ENCODE assay signal across 19 mouse cellular contexts in the genomic region with DNA sequence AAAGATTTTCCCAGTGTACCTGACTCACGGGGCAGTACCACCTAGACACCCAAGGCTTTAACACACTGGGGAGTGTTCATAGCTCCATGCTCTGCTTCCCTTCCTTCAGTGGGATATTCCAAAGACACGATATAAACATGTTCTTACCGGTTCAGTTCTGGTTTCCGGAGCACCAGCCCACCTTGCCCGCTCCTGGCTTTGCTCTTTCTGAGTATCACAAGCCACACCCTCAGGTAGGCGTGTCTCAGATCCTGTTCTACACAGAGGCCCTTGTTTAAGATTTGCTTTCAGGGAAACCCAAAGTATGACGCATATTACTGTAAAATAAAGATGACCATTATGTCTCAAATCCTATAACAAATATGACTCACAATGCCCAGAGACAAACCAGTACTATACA.
A peak's percentile ranks its signal among the peaks of the same experiment; 100 is the strongest.
DNase-seq lines count a peak whose midpoint lies in the region; ATAC-seq and TF ChIP-seq lines count a peak whose summit lies in the region.
"Had no signal": no experiment of that assay in that cellular context is flagged by ENCODE, and none has a peak within 500 bp of the region (broad histone marks: within the 10 kb centered on the region; RNA-seq: fewer than 3 reads in every experiment).

No protein-coding gene starts in this region.

- H3K9ac ChIP-seq in lung, embryonic 15.5 days, result no peak overlapping the region
- no peak overlapping the region for H3K9ac ChIP-seq in embryonic facial prominence, embryonic 12.5 days
- H3K9ac ChIP-seq in stomach, embryonic 14.5 days (replicated peaks; ENCODE audit: low read depth, low read length), result no peak overlapping the region
- H3K9ac ChIP-seq: heart, embryonic 12.5 days; hindbrain, embryonic 13.5 days; liver, postnatal 0 days; midbrain, embryonic 13.5 days had no signal

- no peaks in the 10 kb centered on the region for H3K4me1 ChIP-seq in lung, embryonic 15.5 days
- H3K4me1 ChIP-seq in lung, adult 2 months (ENCODE audit: control insufficient read depth, insufficient read depth, low read length), result no peaks in the 10 kb centered on the region
- no peaks in the 10 kb centered on the region for H3K4me1 ChIP-seq in embryonic facial prominence, embryonic 12.5 days
- H3K4me1 ChIP-seq in stomach, embryonic 14.5 days (ENCODE audit: control insufficient read depth, insufficient read depth, low read length), result no peaks in the 10 kb centered on the region
- H3K4me1 ChIP-seq: heart, embryonic 12.5 days; midbrain, embryonic 13.5 days had no signal

- 0 out of 2 replicates have a peak overlapping the region, but pooled peaks have one; percentile 14 for H3K4me2 ChIP-seq in lung, embryonic 15.5 days
- H3K4me2 ChIP-seq in embryonic facial prominence, embryonic 12.5 days (replicated peaks), result peak overlapping the region; percentile 6; the same call in 1 of the 2 replicates
- H3K4me2 ChIP-seq in stomach, embryonic 14.5 days (replicated peaks; ENCODE audit: low read depth, low read length), result no peak overlapping the region
- H3K4me2 ChIP-seq: heart, embryonic 12.5 days; hindbrain, embryonic 13.5 days; midbrain, embryonic 13.5 days had no signal

- no peaks in the 10 kb centered on the region for H3K36me3 ChIP-seq in lung, embryonic 15.5 days
- no peaks in the 10 kb centered on the region for H3K36me3 ChIP-seq in embryonic facial prominence, embryonic 12.5 days
- H3K36me3 ChIP-seq in stomach, embryonic 14.5 days (ENCODE audit: control insufficient read depth, insufficient read depth, low read length), result no peaks in the 10 kb centered on the region
- H3K36me3 ChIP-seq: heart, embryonic 12.5 days; hindbrain, embryonic 13.5 days; midbrain, embryonic 13.5 days had no signal

- TF ChIP-seq CTCF in lung, adult 2 months (IDR thresholded peaks at IDR 0.05; ENCODE audit: insufficient read depth, low read length), result no peak

- DNase-seq in lung, adult 2 months, result no peak
- peak; percentile 64 for DNase-seq in ES-CJ7 (ENCODE audit: low read depth, low spot score)
- DNase-seq in right cerebral cortex, postnatal 14 days, result no peak
- DNase-seq in left cerebral cortex, adult 11 months (ENCODE audit: low spot score), result no peak
- DNase-seq in adrenal gland, adult 8-10 months, result no peak
- DNase-seq: adrenal gland, postnatal 36 days; cerebellum, adult 18-20 months; cerebellum, postnatal 36 days; gastrocnemius, adult 2 months; heart, postnatal 14 days; liver, postnatal 0 days; thymus, postnatal 14 days had no signal

- H3K27ac ChIP-seq in lung, embryonic 15.5 days, result no peak overlapping the region
- no peak overlapping the region for H3K27ac ChIP-seq in embryonic facial prominence, embryonic 12.5 days
- H3K27ac ChIP-seq in stomach, embryonic 14.5 days (ENCODE audit: low read length), result no peak overlapping the region
- H3K27ac ChIP-seq: gastrocnemius, adult 2 months; hindbrain, embryonic 13.5 days; midbrain, embryonic 13.5 days had no signal

- TF ChIP-seq POLR2A in lung, adult 2 months (IDR thresholded peaks at IDR 0.05; ENCODE audit: borderline replicate concordance, extremely low read depth, low read depth, low read length), result no peak

- H3K9me3 ChIP-seq in lung, embryonic 15.5 days, result no peaks in the 10 kb centered on the region
- no peaks in the 10 kb centered on the region for H3K9me3 ChIP-seq in embryonic facial prominence, embryonic 12.5 days
- H3K9me3 ChIP-seq in stomach, embryonic 14.5 days (ENCODE audit: control insufficient read depth, low read depth, low read length), result no peaks in the 10 kb centered on the region
- H3K9me3 ChIP-seq: heart, embryonic 12.5 days; hindbrain, embryonic 13.5 days; midbrain, embryonic 13.5 days had no signal

- no peak for ATAC-seq in lung, embryonic 15.5 days (ENCODE audit: borderline replicate concordance, extremely low read depth, low FRiP score, low TSS enrichment)
- ATAC-seq in embryonic facial prominence, embryonic 12.5 days (ENCODE audit: insufficient number of reproducible peaks, insufficient read depth, low FRiP score, low TSS enrichment), result no peak
- ATAC-seq in stomach, embryonic 14.5 days (ENCODE audit: insufficient number of reproducible peaks, insufficient read depth, low FRiP score, low read depth), result peak; percentile 72
- ATAC-seq: liver, postnatal 0 days; midbrain, embryonic 13.5 days had no signal

- no peak overlapping the region for H3K4me3 ChIP-seq in lung, embryonic 15.5 days
- H3K4me3 ChIP-seq in lung, adult 2 months (replicated peaks; ENCODE audit: extremely low read depth, low read depth, low read length), result no peak overlapping the region
- H3K4me3 ChIP-seq in embryonic facial prominence, embryonic 12.5 days, result no peak overlapping the region
- H3K4me3 ChIP-seq in stomach, embryonic 14.5 days (ENCODE audit: low read depth, low read length), result no peak overlapping the region
- H3K4me3 ChIP-seq: gastrocnemius, adult 2 months; heart, embryonic 12.5 days; hindbrain, embryonic 13.5 days; midbrain, embryonic 13.5 days; myocyte had no signal

- no peaks in the 10 kb centered on the region for H3K27me3 ChIP-seq in lung, embryonic 15.5 days
- H3K27me3 ChIP-seq in embryonic facial prominence, embryonic 12.5 days, result no peaks in the 10 kb centered on the region
- H3K27me3 ChIP-seq in stomach, embryonic 14.5 days (ENCODE audit: control insufficient read depth, insufficient read depth, low read length), result no peaks in the 10 kb centered on the region
- H3K27me3 ChIP-seq: heart, embryonic 12.5 days; hindbrain, embryonic 13.5 days; midbrain, embryonic 13.5 days had no signal

- WGBS in lung, embryonic 15.5 days, result 34% methylated on average over 7 of the region's 7 CpGs
- 32% methylated on average over 7 of the region's 7 CpGs for WGBS in lung, adult 2 months
- WGBS in embryonic facial prominence, embryonic 12.5 days, result 36% methylated on average over 7 of the region's 7 CpGs
- 33% methylated on average over 7 of the region's 7 CpGs for WGBS in stomach, embryonic 14.5 days
